Mouse (Mus musculus) heart, postnatal 0 days (tissue): ENCODE results near the gene Evl.

Source experiments
- CTCF ChIP-seq: IDR thresholded peaks from 2 replicates; pipeline ENCODE4 v1.5.1; 2016; ENCODE audit warnings: antibody characterized with exemption, control low read depth, low read depth
- EP300 ChIP-seq: IDR thresholded peaks from 2 replicates; pipeline ENCODE4 v1.6.1; 2016; ENCODE audit warnings: antibody characterized with exemption, low read depth

DNA sequence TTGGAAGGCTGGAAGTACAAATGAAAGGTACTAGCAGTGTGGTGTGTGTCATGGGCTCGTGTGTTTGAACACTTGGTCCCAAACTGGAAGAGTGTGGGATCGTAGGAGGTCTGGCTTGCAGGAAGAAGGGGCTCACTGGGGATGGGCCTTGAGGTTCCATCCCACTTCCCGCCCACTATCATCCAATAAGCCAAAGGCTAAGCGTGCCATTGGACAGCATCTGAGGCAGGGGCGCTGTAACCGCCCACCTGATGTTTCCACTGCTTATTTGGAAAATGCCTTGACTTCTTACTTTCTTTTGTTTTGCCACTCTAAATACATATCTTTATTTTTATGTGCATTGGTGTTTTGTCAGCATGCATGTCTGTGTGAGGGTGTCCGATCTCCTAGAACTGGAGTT is 2.8 kb upstream of the Evl start:
- TF ChIP-seq CTCF, result no peak
- TF ChIP-seq EP300, result no peak
